Mouse (Mus musculus): Measurements from ENCODE around the gene Ropn1l. TPM values are rescaled to one million over a fixed set of nuclear protein-coding genes. Genes with fewer than 3 reads are reported as not detected.

Gene Ropn1l
- total and polyA plus RNA-seq, 3 experiments: 0.96 to 1.7 TPM; not detected in 1

GRCm38 (mm10) chr15:31398769-31399168, 54.8 kb downstream of the Ropn1l start:
- Histone ChIP-seq H3K4me1 (ENCODE audit: control insufficient read depth in 1 of 2, insufficient read depth in 2 of 2, low read length in 2 of 2) (no peaks in the 10 kb centered on the region), H3K36me3 (ENCODE audit: control insufficient read depth in 1 of 2, insufficient read depth in 2 of 2, low read length in 2 of 2) (no peaks in the 10 kb centered on the region), H3K27me3 (ENCODE audit: control insufficient read depth in 1 of 2, insufficient read depth in 2 of 2, low read length in 2 of 2) (no peaks in the 10 kb centered on the region), H3K9ac (ENCODE audit: control insufficient read depth, low read depth, low read length, poor library complexity, severe bottlenecking) (no peak overlapping the region), H3K79me2 (ENCODE audit: control insufficient read depth, insufficient read depth, low read length, poor library complexity) (no peaks in the 10 kb centered on the region), H3K27ac (ENCODE audit: control insufficient read depth, low read depth, low read length) (no peak overlapping the region), H3K9me3 (replicated peaks; ENCODE audit: insufficient read depth, low read length) (no peaks in the 10 kb centered on the region), H3K4me3 (ENCODE audit: control insufficient read depth in 1 of 2, insufficient read depth in 1 of 2, low read depth in 2 of 2, low read length in 2 of 2) (no peak overlapping the region)
- no peak for DNase-seq (ENCODE audit: low read depth, low spot score)
- TF ChIP-seq MAZ (IDR thresholded peaks at IDR 0.05; ENCODE audit: low read depth, low read length) (no peak), MAX (IDR thresholded peaks at IDR 0.05; ENCODE audit: low read length) (no peak), ZNF384 (IDR thresholded peaks at IDR 0.05; ENCODE audit: low read depth, low read length) (no peak), POLR2AphosphoS2 (IDR thresholded peaks at IDR 0.05; ENCODE audit: low read length) (no peak), CHD1 (IDR thresholded peaks at IDR 0.05; ENCODE audit: low read depth, low read length) (no peak), CHD2 (IDR thresholded peaks at IDR 0.05; ENCODE audit: low read length) (no peak), MYC (IDR thresholded peaks at IDR 0.05; ENCODE audit: low read depth, low read length) (no peak), GABPA (IDR thresholded peaks at IDR 0.05; ENCODE audit: low read depth, low read length) (no peak), MAFK (IDR thresholded peaks at IDR 0.05; ENCODE audit: borderline replicate concordance, low read depth, low read length) (no peak), E2F4 (IDR thresholded peaks at IDR 0.05; ENCODE audit: borderline replicate concordance, low read depth, low read length) (no peak), NRF1 (IDR thresholded peaks at IDR 0.05; ENCODE audit: insufficient read depth, low read depth, low read length, poor library complexity, severe bottlenecking) (no peak), NELFE (IDR thresholded peaks at IDR 0.05; ENCODE audit: low read depth, low read length) (no peak), SMC3 (IDR thresholded peaks at IDR 0.05; ENCODE audit: low read depth, low read length) (no peak)

- Histone ChIP-seq H3K9me3 (replicated peaks; ENCODE audit: insufficient read depth, low read length) (no peaks in the 10 kb centered on the region), H3K4me1 (ENCODE audit: control insufficient read depth in 1 of 2, insufficient read depth in 2 of 2, low read length in 2 of 2) (no peaks in the 10 kb centered on the region), H3K4me3 (ENCODE audit: control insufficient read depth in 1 of 2, insufficient read depth in 1 of 2, low read depth in 2 of 2, low read length in 2 of 2) (no peak overlapping the region), H3K9ac (ENCODE audit: control insufficient read depth, low read depth, low read length, poor library complexity, severe bottlenecking) (no peak overlapping the region), H3K27me3 (ENCODE audit: control insufficient read depth in 1 of 2, insufficient read depth in 2 of 2, low read length in 2 of 2) (no peaks in the 10 kb centered on the region), H3K79me2 (ENCODE audit: control insufficient read depth, insufficient read depth, low read length, poor library complexity) (no peaks in the 10 kb centered on the region), H3K36me3 (ENCODE audit: control insufficient read depth in 1 of 2, insufficient read depth in 2 of 2, low read length in 2 of 2) (no peaks in the 10 kb centered on the region), H3K27ac (ENCODE audit: control insufficient read depth, low read depth, low read length) (no peak overlapping the region)
- no peak for DNase-seq (ENCODE audit: low read depth, low spot score)
- TF ChIP-seq JUND (IDR thresholded peaks at IDR 0.05; ENCODE audit: low read depth, low read length) (no peak), MYC (IDR thresholded peaks at IDR 0.05; ENCODE audit: low read depth, low read length) (no peak), USF2 (IDR thresholded peaks at IDR 0.05; ENCODE audit: borderline replicate concordance in 1 of 2, insufficient read depth in 1 of 2, low read depth in 1 of 2, low read length in 2 of 2) (no peak), MAZ (IDR thresholded peaks at IDR 0.05; ENCODE audit: low read depth, low read length) (no peak), NELFE (IDR thresholded peaks at IDR 0.05; ENCODE audit: low read depth, low read length) (no peak), ETS1 (IDR thresholded peaks at IDR 0.05; ENCODE audit: low read depth, low read length) (no peak), ZNF384 (IDR thresholded peaks at IDR 0.05; ENCODE audit: low read depth, low read length) (no peak), KAT2A (conservative IDR thresholded peaks at IDR 0.05; ENCODE audit: low read depth, low read length) (no peak), GABPA (IDR thresholded peaks at IDR 0.05; ENCODE audit: low read depth, low read length) (no peak), ZC3H11A (IDR thresholded peaks at IDR 0.05; ENCODE audit: low read depth, low read length) (0 out of 2 replicates have a peak, but pooled peaks have one; percentile 20), CHD2 (IDR thresholded peaks at IDR 0.05; ENCODE audit: low read length) (no peak), MXI1 (IDR thresholded peaks at IDR 0.05; ENCODE audit: low read depth, low read length) (no peak), MAFK (IDR thresholded peaks at IDR 0.05; ENCODE audit: borderline replicate concordance, low read depth, low read length) (no peak), BHLHE40 (IDR thresholded peaks at IDR 0.05; ENCODE audit: borderline replicate concordance, low read depth, low read length) (no peak), ELF1 (IDR thresholded peaks at IDR 0.05; ENCODE audit: low read depth, low read length) (no peak), MYB (IDR thresholded peaks at IDR 0.05; ENCODE audit: low read depth, low read length) (no peak), TBP (IDR thresholded peaks at IDR 0.05; ENCODE audit: low read depth, low read length) (no peak), MEF2A (IDR thresholded peaks at IDR 0.05; ENCODE audit: extremely low read depth, insufficient replicate concordance, low read depth, low read length, poor library complexity, severe bottlenecking) (no peak), NRF1 (IDR thresholded peaks at IDR 0.05; ENCODE audit: insufficient read depth, low read depth, low read length, poor library complexity, severe bottlenecking) (no peak), E2F4 (IDR thresholded peaks at IDR 0.05; ENCODE audit: borderline replicate concordance, low read depth, low read length) (no peak), GATA1 (IDR thresholded peaks at IDR 0.05; ENCODE audit: low read depth, low read length) (no peak), SIN3A (IDR thresholded peaks at IDR 0.05; ENCODE audit: low read length) (no peak), SMC3 (IDR thresholded peaks at IDR 0.05; ENCODE audit: low read depth, low read length) (peak; percentile 37), TCF12 (IDR thresholded peaks at IDR 0.05; ENCODE audit: low read depth, low read length) (no peak), HCFC1 (IDR thresholded peaks at IDR 0.05; ENCODE audit: low read depth, low read length) (no peak), EP300 (IDR thresholded peaks at IDR 0.05; ENCODE audit: low read depth in 1 of 2, low read length in 2 of 2) (no peak), RAD21 (IDR thresholded peaks at IDR 0.05; ENCODE audit: low read depth, low read length) (peak; percentile 38)
Measured at GRCm38 (mm10) chr15:31397379-31397778, 56.2 kb downstream of the Ropn1l start.

All from MEL (cell line).